Mouse (Mus musculus): ENCODE data around the gene Zfp513.

DNA sequence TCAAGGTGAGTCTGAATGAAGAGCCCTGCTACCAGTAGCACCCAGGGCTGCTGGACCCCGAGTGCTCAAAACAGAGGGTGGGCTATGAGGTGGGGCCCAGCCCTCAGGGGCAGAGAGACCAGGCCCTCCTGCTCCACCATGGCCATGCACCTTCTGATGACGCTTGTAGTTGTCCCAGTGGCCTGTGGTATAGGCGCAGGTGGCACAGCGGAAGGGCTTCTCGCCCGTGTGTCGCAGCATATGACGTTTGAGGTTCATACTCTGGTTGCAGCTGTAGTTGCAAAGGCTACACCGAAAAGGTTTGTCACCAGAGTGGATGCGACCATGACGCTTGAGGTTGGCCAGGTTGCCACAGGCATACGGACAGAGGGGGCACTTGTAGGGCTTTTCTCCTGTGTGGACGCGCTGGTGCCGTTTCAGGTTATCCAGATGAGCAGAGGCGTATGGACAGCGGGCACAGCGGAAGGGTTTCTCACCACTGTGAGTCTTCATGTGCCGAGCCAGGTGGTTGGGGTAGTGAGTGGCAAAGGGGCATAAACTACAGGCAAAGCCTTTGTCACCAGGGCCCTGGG lies 2.7 kb downstream of the Zfp513 start:
- TF ChIP-seq CTCF (IDR thresholded peaks at IDR 0.05): no peak
- no peak for TF ChIP-seq EP300 (IDR thresholded peaks at IDR 0.05)
